Mouse (Mus musculus) liver, adult 2 months (tissue): ENCODE results near the gene Foxp4.

ENCODE experiments used
- CTCF ChIP-seq: fragments of 200-500 bp; IDR thresholded peaks from 2 replicates; pipeline ENCODE4 v1.5.1; 2011; ENCODE audit warnings: low read depth, low read length, control low read depth
- POLR2A ChIP-seq: fragments of 200-500 bp; IDR thresholded peaks from 2 replicates; pipeline ENCODE4 v1.6.1; 2011; ENCODE audit warnings: low read length, control low read depth; ENCODE audit not compliant: insufficient read depth; ENCODE audit errors: extremely low read depth

GRCm38 (mm10) chr17:47909091-47910001, 15.1 kb downstream of the Foxp4 start:
- peak; percentile 77; the same call in 1 of the 2 replicates for TF ChIP-seq POLR2A
- TF ChIP-seq CTCF, result no peak
